Comparison of ENCODE assay signal across 29 mouse cellular contexts in genomic region chr13:22831248-22831647, GRCm38 (mm10). TPM values are rescaled to one million over a fixed set of nuclear protein-coding genes. Genes with fewer than 3 reads are reported as not detected.
DNase-seq lines count a peak whose midpoint lies in the region; ATAC-seq and TF ChIP-seq lines count a peak whose summit lies in the region.
"Had no signal": no experiment of that assay in that cellular context is flagged by ENCODE, and none has a peak within 500 bp of the region (broad histone marks: within the 10 kb centered on the region; RNA-seq: fewer than 3 reads in every experiment).

TSS of gene Vmn1r210 (minus strand) at chr13:22831348.

- no peak for ATAC-seq in granulocyte monocyte progenitor cell, adult 5-6 weeks (replicated peaks; ENCODE audit: poor library complexity, severe bottlenecking)
- ATAC-seq: forebrain, embryonic 14.5 days; forebrain, embryonic 16.5 days had no signal

- no peak for TF ChIP-seq CTCF in MEL (IDR thresholded peaks at IDR 0.05 in 2 of 3, conservative IDR thresholded peaks at IDR 0.05 in 1 of 3; ENCODE audit: control insufficient read depth in 1 of 3, insufficient read depth in 1 of 3, low read depth in 2 of 3, low read length in 3 of 3, poor library complexity in 1 of 3, severe bottlenecking in 1 of 3)

- DNase-seq in 3T3-L1 (ENCODE audit: low read depth, low spot score) (peak; percentile 1), MEL (ENCODE audit: low read depth, low spot score) (peak; percentile 16)
- DNase-seq in spleen, postnatal 4 days (ENCODE audit: low spot score in 2 of 2), result no peak
- no peak for DNase-seq in left cerebral cortex, adult 8-10 months (ENCODE audit: low spot score in 2 of 2)
- DNase-seq: adrenal gland, postnatal 10 days; adrenal gland, postnatal 25 days; cerebellum, adult 11 months; cerebellum, adult 18-20 months; cerebellum, adult 8-10 months; cerebellum, adult 9-11 months; cerebellum, postnatal 14 days; cerebellum, postnatal 36 days; embryo, embryonic 11 days had no signal

- no peak for TF ChIP-seq POLR2A in MEL (IDR thresholded peaks at IDR 0.05; ENCODE audit: control insufficient read depth in 1 of 2, insufficient read depth in 1 of 2, low read depth in 1 of 2, low read length in 2 of 2, poor library complexity in 1 of 2)

- H3K4me1 ChIP-seq in MEL (ENCODE audit: control insufficient read depth in 1 of 2, insufficient read depth in 2 of 2, low read length in 2 of 2), result peaks cover 0 to 3% of the 10 kb centered on the region in 2 experiments; a peak in 1 of 4 replicates
- H3K4me1 ChIP-seq: embryonic facial prominence, embryonic 13.5 days; embryonic facial prominence, embryonic 15.5 days; forebrain, embryonic 12.5 days had no signal

- no peak within 1 kb of the TSS for H3K27ac ChIP-seq in MEL (ENCODE audit: control insufficient read depth, low read depth, low read length)
- H3K27ac ChIP-seq: embryonic facial prominence, embryonic 13.5 days; embryonic facial prominence, embryonic 15.5 days; forebrain, embryonic 10.5 days; forebrain, embryonic 12.5 days had no signal

- no peaks in the 10 kb centered on the region for H3K79me2 ChIP-seq in MEL (ENCODE audit: control insufficient read depth, insufficient read depth, low read length, poor library complexity)

- no peaks in the 10 kb centered on the region for H3K9me3 ChIP-seq in MEL (replicated peaks; ENCODE audit: insufficient read depth, low read length)
- H3K9me3 ChIP-seq: embryonic facial prominence, embryonic 13.5 days; embryonic facial prominence, embryonic 15.5 days; forebrain, embryonic 10.5 days; forebrain, embryonic 12.5 days; G1E had no signal

- no peak within 1 kb of the TSS for H3K9ac ChIP-seq in MEL (ENCODE audit: control insufficient read depth, low read depth, low read length, poor library complexity, severe bottlenecking)
- H3K9ac ChIP-seq: embryonic facial prominence, embryonic 13.5 days; embryonic facial prominence, embryonic 15.5 days; forebrain, embryonic 12.5 days had no signal

- no peaks in the 10 kb centered on the region; a peak in 1 of 4 replicates for H3K36me3 ChIP-seq in MEL (ENCODE audit: control insufficient read depth in 1 of 2, insufficient read depth in 2 of 2, low read length in 2 of 2)
- H3K36me3 ChIP-seq: embryonic facial prominence, embryonic 13.5 days; embryonic facial prominence, embryonic 15.5 days; forebrain, embryonic 10.5 days; forebrain, embryonic 12.5 days; G1E had no signal

- TF ChIP-seq EP300 in MEL (IDR thresholded peaks at IDR 0.05; ENCODE audit: low read depth in 1 of 2, low read length in 2 of 2), result no peak

- no peak for TF ChIP-seq RAD21 in MEL (IDR thresholded peaks at IDR 0.05; ENCODE audit: low read depth, low read length)

- no peaks in the 10 kb centered on the region for H3K27me3 ChIP-seq in MEL (ENCODE audit: control insufficient read depth in 1 of 2, insufficient read depth in 2 of 2, low read length in 2 of 2)
- H3K27me3 ChIP-seq: embryonic facial prominence, embryonic 13.5 days; embryonic facial prominence, embryonic 15.5 days; forebrain, embryonic 12.5 days had no signal

- no peak within 1 kb of the TSS for H3K4me3 ChIP-seq in MEL (ENCODE audit: control insufficient read depth in 1 of 2, insufficient read depth in 1 of 2, low read depth in 2 of 2, low read length in 2 of 2)
- H3K4me3 ChIP-seq: embryonic facial prominence, embryonic 13.5 days; embryonic facial prominence, embryonic 15.5 days; erythroblast, embryonic 14.5 days; forebrain, embryonic 10.5 days; forebrain, embryonic 12.5 days had no signal

TF ChIP-seq in MEL, 35 proteins besides CTCF, POLR2A, EP300 and RAD21:
- no peak for TF ChIP-seq HCFC1 (IDR thresholded peaks at IDR 0.05; ENCODE audit: low read depth, low read length)
- no peak for TF ChIP-seq POLR2AphosphoS2 (IDR thresholded peaks at IDR 0.05; ENCODE audit: low read length)
- TF ChIP-seq KAT2A (conservative IDR thresholded peaks at IDR 0.05; ENCODE audit: low read depth, low read length), result no peak
- no peak for TF ChIP-seq USF2 (IDR thresholded peaks at IDR 0.05; ENCODE audit: borderline replicate concordance in 1 of 2, insufficient read depth in 1 of 2, low read depth in 1 of 2, low read length in 2 of 2)
- no peak for TF ChIP-seq MAX (IDR thresholded peaks at IDR 0.05; ENCODE audit: low read length)
- no peak for TF ChIP-seq ZKSCAN1 (IDR thresholded peaks at IDR 0.05; ENCODE audit: low read depth, low read length)
- no peak for TF ChIP-seq MYC (IDR thresholded peaks at IDR 0.05; ENCODE audit: low read depth, low read length)
- no peak for TF ChIP-seq CHD1 (IDR thresholded peaks at IDR 0.05; ENCODE audit: low read depth, low read length)
- no peak for TF ChIP-seq GABPA (IDR thresholded peaks at IDR 0.05; ENCODE audit: low read depth, low read length)
- TF ChIP-seq E2F4 (IDR thresholded peaks at IDR 0.05; ENCODE audit: borderline replicate concordance, low read depth, low read length), result no peak
- TF ChIP-seq MYB (IDR thresholded peaks at IDR 0.05; ENCODE audit: low read depth, low read length), result no peak
- TF ChIP-seq POLR2AphosphoS5 (IDR thresholded peaks at IDR 0.05; ENCODE audit: borderline replicate concordance, low read depth, low read length), result no peak
- TF ChIP-seq JUND (IDR thresholded peaks at IDR 0.05; ENCODE audit: low read depth, low read length), result no peak
- TF ChIP-seq TCF12 (IDR thresholded peaks at IDR 0.05; ENCODE audit: low read depth, low read length), result no peak
- no peak for TF ChIP-seq USF1 (IDR thresholded peaks at IDR 0.05; ENCODE audit: low read depth, low read length)
- TF ChIP-seq TBP (IDR thresholded peaks at IDR 0.05; ENCODE audit: low read depth, low read length), result no peak
TF ChIP-seq in MEL: peak in this region for 0.

RNA-seq across cellular contexts. Expression of gene Vmn1r210, which starts in this region (rescaled TPM):
- total RNA-seq in MEL (2012; rRNA removed), result 0.10 and 0.15 TPM in 2 replicates
- polyA plus RNA-seq in MEL (2012; ENCODE audit: insufficient read depth in 1 of 2, insufficient read length in 2 of 2, low read depth in 1 of 2, low replicate concordance in 2 of 2, missing spikeins in 1 of 2), result under 1 TPM in 1 of 2 experiments, not detected in 1; 0.84 TPM
- total RNA-seq in granulocyte monocyte progenitor cell, adult 5-6 weeks (2014; fragmentation: Nextera tagmentation), result not detected in 2 replicates
- total RNA-seq in granulocyte monocyte progenitor cell, adult 5-6 weeks (2017), result not detected in 2 replicates
- total RNA-seq in left cerebral cortex, adult 8-10 months (2022), result not detected
- total RNA-seq: adrenal gland, adult 2 months; adrenal gland, postnatal 10 days; adrenal gland, postnatal 25 days; adrenal gland, postnatal 4 days; common myeloid progenitor, adult 5-6 weeks; G1E had no signal
- polyA plus RNA-seq: adrenal gland, adult 2 months; brain, embryonic 14.5 days; C2C12; embryonic facial prominence, embryonic 11.5 days; embryonic facial prominence, embryonic 13.5 days; embryonic facial prominence, embryonic 15.5 days; erythroblast, embryonic 14.5 days; forebrain, embryonic 10.5 days; forebrain, embryonic 12.5 days; forebrain, embryonic 14.5 days; forebrain, embryonic 16.5 days; frontal cortex, adult 2 months; G1E had no signal

Comparison
In these comparisons a context has a peak if more than half of its experiments do, and no peak if none do; other contexts are left out.
1. Peak in DNase-seq in MEL; RNA of the gene not detected or under 1 TPM.